ENCODE assay signal across 11 mouse cellular contexts in genomic region chr2:166457381-166458172, GRCm38 (mm10).
A peak's percentile ranks its signal among the peaks of the same experiment; 100 is the strongest.
DNase-seq lines count a peak whose midpoint lies in the region; ATAC-seq and TF ChIP-seq lines count a peak whose summit lies in the region.
"Had no signal": no experiment of that assay in that cellular context is flagged by ENCODE, and none has a peak within 500 bp of the region (broad histone marks: within the 10 kb centered on the region; RNA-seq: fewer than 3 reads in every experiment).

No protein-coding gene starts in this region.

- no peak overlapping the region for H3K9ac ChIP-seq in lung, postnatal 0 days (replicated peaks; ENCODE audit: low read depth)
- H3K9ac ChIP-seq in embryonic facial prominence, embryonic 14.5 days (ENCODE audit: low read depth, low read length) = no peak overlapping the region
- H3K9ac ChIP-seq: liver, embryonic 15.5 days had no signal

- no peak overlapping the region for H3K27ac ChIP-seq in lung, postnatal 0 days (ENCODE audit: low read length)
- peak overlapping the region; percentile 80 for H3K27ac ChIP-seq in embryonic facial prominence, embryonic 14.5 days (replicated peaks; ENCODE audit: low read depth, low read length)
- H3K27ac ChIP-seq: liver, embryonic 15.5 days had no signal

- TF ChIP-seq CTCF in lung, postnatal 0 days (IDR thresholded peaks at IDR 0.05) = no peak

- peak; percentile 49 for DNase-seq in embryo, embryonic 10.5 days (ENCODE audit: low spot score)
- DNase-seq in embryo, embryonic 10 days (ENCODE audit: low spot score) = no peak
- peak; percentile 65 for DNase-seq in lung, postnatal 0 days (ENCODE audit: low spot score)
- no peak for DNase-seq in lung, adult 18-20 months
- peak; percentile 84 for DNase-seq in embryonic facial prominence, embryonic 14.5 days (ENCODE audit: low spot score)
- peak; percentile 51 for DNase-seq in naive thymus-derived CD4-positive, alpha-beta T cell, adult 2 months (ENCODE audit: low read depth)
- DNase-seq in gastrocnemius, postnatal 36 days = no peak
- DNase-seq in urinary bladder, postnatal 4 days (ENCODE audit: low spot score in 2 of 2) = no peak
- DNase-seq: adrenal gland, postnatal 14 days; cerebellum, adult 8-10 months had no signal

- peak; percentile 58 for ATAC-seq in lung, postnatal 0 days
- ATAC-seq in embryonic facial prominence, embryonic 14.5 days (ENCODE audit: low read depth) = no peak

- peak overlapping the region; percentile 37 for H3K4me2 ChIP-seq in lung, postnatal 0 days (replicated peaks; ENCODE audit: low read depth, low read length)
- no peak overlapping the region; the same call in 1 of the 2 replicates for H3K4me2 ChIP-seq in embryonic facial prominence, embryonic 14.5 days (ENCODE audit: low read depth, low read length)
- H3K4me2 ChIP-seq: liver, embryonic 15.5 days had no signal

- intact Hi-C loops in gastrocnemius, postnatal 36 days (cut with DNase I) = loop anchor here (5.0 kb wide), 1 partner anchor 105 kb away; no protein-coding TSS in a partner anchor

- H3K9me3 ChIP-seq in lung, postnatal 0 days (ENCODE audit: low read length) = no peaks in the 10 kb centered on the region
- H3K9me3 ChIP-seq in embryonic facial prominence, embryonic 14.5 days (ENCODE audit: control insufficient read depth, low read length) = no peaks in the 10 kb centered on the region
- H3K9me3 ChIP-seq: liver, embryonic 15.5 days had no signal

- H3K4me3 ChIP-seq in lung, postnatal 0 days (ENCODE audit: low read depth, low read length) = no peak overlapping the region
- H3K4me3 ChIP-seq in embryonic facial prominence, embryonic 14.5 days (ENCODE audit: low read depth, low read length) = no peak overlapping the region
- H3K4me3 ChIP-seq: liver, embryonic 15.5 days had no signal

- no peaks in the 10 kb centered on the region for H3K4me1 ChIP-seq in lung, postnatal 0 days (ENCODE audit: insufficient read depth, low read depth, low read length)
- peaks cover 57% of the 10 kb centered on the region for H3K4me1 ChIP-seq in embryonic facial prominence, embryonic 14.5 days (ENCODE audit: control insufficient read depth, insufficient read depth, low read length)
- H3K4me1 ChIP-seq: liver, embryonic 15.5 days had no signal

- no peak for TF ChIP-seq EP300 in lung, postnatal 0 days (IDR thresholded peaks at IDR 0.05)

- no peaks in the 10 kb centered on the region for H3K27me3 ChIP-seq in lung, postnatal 0 days (replicated peaks; ENCODE audit: insufficient read depth, low read length)
- no peaks in the 10 kb centered on the region for H3K27me3 ChIP-seq in embryonic facial prominence, embryonic 14.5 days (replicated peaks; ENCODE audit: control insufficient read depth, insufficient read depth, low read length)
- H3K27me3 ChIP-seq: liver, embryonic 15.5 days had no signal

- no peaks in the 10 kb centered on the region for H3K36me3 ChIP-seq in lung, postnatal 0 days (ENCODE audit: insufficient read depth, low read length)
- no peaks in the 10 kb centered on the region for H3K36me3 ChIP-seq in embryonic facial prominence, embryonic 14.5 days (ENCODE audit: control insufficient read depth, insufficient read depth, low read length)
- H3K36me3 ChIP-seq: liver, embryonic 15.5 days had no signal

- WGBS in lung, postnatal 0 days = 25% methylated on average over 16 of the region's 16 CpGs
- WGBS in embryonic facial prominence, embryonic 14.5 days = 33% methylated on average over 16 of the region's 16 CpGs

Comparison
In these comparisons a context has a peak if more than half of its experiments do, and no peak if none do; other contexts are left out.
1. DNase-seq: peak in embryo, embryonic 10.5 days (single experiment), lung, postnatal 0 days (single experiment), embryonic facial prominence, embryonic 14.5 days (single experiment) and naive thymus-derived CD4-positive, alpha-beta T cell, adult 2 months (single experiment); none in embryo, embryonic 10 days (single experiment), lung, adult 18-20 months (0 of 2), gastrocnemius, postnatal 36 days (0 of 2) and urinary bladder, postnatal 4 days (0 of 2).